Mouse (Mus musculus) cerebellum, adult 8-10 months (tissue): ENCODE measurements around the gene Carmil1.

ENCODE experiments used
- DNase-seq: peaks from one replicate; pipeline ENCODE4 v3.0.0; 2022

The Carmil1 gene

GRCm38 (mm10) chr13:24005528-24005927 lies 275.1 kb downstream of the Carmil1 start:
- DNase-seq, result no peak

GRCm38 (mm10) chr13:24001797-24002196 lies 278.8 kb downstream of the Carmil1 start:
- no peak for DNase-seq

DNA sequence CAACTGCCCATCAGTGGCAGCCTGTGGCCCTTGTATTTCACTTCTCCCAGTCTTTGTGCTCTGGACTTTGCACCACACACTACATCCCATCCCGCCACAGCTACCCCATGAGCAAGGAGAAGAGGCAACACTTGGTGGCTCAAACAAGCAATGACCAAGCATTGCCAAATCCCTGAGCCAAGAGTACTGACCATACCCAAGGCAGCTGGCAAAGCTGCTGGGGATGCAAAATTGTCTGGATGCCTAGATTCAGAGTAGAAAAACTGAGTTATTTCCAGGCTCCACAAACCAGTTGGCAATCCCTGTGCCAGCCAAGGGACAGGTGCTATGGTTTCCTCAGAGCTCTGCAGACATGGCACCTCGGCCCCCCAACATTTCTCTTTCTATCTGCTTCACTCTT lies 279.5 kb downstream of the Carmil1 start:
- no peak for DNase-seq

DNA sequence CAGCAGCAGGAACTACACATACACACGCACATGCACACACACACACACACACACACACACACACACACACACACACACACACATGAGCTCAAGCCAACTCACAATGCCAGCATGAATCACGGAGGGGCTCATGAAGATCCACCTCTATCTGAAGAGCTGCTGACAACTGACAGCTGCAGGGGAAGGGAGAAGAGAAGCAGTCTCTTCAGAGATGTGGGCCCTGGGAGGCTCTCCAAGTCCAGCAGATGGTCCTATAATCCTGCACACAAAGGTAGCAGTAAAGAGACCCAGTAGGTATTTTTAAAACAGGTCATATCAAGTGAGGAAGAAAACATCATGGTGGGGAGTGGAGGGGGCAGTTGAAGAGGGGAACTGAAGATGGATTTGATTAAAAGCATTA lies 281.8 kb downstream of the Carmil1 start:
- DNase-seq, result no peak

DNA sequence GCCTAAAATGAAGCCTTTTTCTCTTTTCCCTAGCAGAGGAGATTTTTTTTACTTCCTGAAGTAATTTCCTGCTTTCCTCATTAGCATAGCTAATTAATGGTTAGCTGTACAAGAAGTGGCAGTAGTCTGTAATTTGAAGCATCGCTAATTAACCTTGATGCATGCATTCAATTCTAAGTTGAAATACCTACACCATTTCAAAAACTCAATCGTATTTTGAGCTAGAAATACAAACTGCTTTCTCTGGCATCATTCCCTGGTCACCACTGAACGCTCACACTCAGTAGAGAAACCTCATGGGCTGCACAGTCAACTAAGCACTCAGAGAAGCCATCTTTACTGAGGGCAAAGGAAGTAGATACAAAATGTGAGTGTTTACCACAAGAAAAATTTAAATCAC lies 285.8 kb downstream of the Carmil1 start:
- no peak for DNase-seq

DNA sequence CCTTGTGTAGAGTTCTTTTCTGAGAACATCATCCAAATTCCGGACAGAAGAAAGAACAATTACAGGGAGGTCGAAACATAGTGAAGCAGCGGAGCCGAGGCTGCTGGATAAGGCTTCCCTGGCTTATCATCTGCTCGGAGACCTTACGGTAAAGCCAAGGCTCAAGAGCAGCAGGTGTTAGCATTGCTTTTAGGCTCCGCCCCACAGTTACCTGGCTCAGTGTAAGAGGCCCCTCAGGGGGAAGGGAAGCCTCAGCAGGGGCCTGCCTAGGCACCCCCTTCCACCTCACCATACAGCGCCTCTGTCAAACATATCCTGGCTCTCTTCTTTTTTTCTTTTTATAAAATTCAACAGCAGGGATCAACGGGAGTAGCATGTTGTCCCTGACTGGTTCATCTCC lies 286.6 kb downstream of the Carmil1 start:
- DNase-seq, result no peak

DNA sequence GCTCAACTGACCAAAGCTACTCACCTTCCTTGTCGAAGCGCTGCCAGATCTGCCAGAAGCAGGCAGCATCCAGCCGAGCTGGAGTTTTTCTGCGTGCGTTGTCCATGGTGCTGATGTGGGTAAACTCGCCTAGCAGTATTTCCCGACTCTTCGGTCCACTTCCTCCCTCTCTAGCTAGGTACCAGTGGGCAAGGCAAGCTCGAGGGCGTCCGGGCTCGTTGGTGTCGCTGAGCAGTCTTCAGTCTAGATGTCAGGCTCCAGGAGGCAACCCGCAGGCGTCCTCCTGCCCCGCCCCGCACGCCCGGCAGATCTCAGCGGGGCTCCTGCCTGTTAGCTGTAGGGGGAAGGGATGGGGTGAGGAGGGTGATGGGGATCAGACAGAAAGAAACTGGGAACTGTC lies 289.7 kb downstream of the Carmil1 start, which contains the start of gene Scgn:
Gene Scgn (minus strand): TSS at position 287 of the 400 bp plus-strand sequence.
- DNase-seq, result no peak

DNA sequence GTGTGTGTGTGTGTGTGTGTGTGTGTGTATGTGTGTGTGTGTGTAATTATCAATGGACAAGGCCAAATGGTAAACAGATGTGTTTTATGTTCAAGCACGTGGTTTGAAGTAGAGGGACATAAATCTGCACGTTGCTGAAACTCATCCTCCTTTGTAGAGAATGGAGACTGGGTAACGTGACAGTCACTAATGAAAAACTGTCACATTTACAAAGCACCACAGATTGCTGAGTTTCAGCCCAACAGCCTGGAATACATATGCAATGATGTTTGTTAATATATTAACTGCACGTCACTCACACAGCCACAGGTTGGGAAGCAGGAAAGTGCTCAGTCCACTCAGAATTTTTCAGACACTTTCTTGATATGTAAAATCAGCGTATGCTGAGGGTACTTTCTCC lies 290.1 kb downstream of the Carmil1 start:
- DNase-seq, result no peak

DNA sequence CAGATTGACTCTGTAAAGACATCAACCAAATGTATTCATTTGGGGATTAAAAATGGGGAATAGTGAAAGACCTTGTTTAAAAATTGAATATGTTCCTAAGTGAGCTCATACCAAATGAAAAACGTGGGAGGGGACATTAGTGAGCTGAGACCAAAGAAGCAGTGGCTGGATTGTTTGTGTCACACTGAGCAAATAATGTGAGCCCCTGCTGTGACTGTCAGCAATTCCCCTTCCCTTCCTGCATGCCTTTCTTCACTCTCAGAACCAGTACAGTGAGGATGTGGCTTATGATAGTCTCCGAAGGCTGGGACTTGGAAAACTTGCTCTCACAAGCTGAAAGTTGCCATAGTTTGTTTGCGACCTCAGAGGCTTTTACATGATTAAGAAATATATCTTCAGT lies 295.5 kb downstream of the Carmil1 start:
- DNase-seq, result no peak

DNA sequence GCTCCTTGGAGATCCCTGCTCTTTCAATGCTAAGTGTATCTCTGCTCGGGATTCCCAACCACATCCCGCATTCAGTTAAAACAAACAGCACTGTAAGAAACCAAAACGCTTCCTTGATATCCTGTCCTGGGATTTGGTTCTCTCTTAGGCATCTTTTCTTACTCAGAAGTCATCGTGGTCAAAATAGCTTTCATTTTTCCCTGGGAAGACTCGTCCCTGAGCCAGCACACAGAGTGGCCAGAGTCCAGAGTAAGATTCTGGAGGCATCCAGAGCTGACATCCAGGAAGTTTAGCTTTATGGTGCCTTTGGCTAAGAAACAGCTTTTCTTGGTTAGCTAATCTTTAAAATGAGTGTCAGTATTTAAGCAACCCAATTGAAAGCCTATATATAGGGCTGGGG lies 308.3 kb downstream of the Carmil1 start:
- DNase-seq, result no peak

- no peak for DNase-seq
Measured at GRCm38 (mm10) chr13:23971870-23972269, 308.7 kb downstream of the Carmil1 start.

DNA sequence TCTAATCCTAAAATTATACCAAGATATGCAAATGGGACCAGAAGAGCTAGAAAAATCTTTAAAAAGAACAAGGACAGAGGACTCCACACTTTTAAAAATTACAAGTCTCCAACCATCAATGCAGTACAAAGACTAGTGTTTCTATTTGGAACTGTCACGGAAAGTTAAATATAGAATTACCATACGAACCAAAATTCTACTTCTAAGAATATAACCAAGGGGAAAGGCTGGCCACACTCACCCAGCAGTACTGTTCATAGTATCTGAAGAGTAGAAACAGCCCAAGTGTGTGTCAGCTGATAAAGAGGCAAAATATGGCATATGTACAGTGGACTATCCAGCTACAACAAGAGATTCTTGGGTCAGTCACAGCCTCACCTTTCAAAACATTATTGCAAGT lies 315.7 kb downstream of the Carmil1 start:
- no peak for DNase-seq
